Mouse (Mus musculus) layer of hippocampus, postnatal 10 days (tissue): ENCODE results near the gene Pom121l2. TPM values are rescaled to one million over a fixed set of nuclear protein-coding genes. Genes with fewer than 3 reads are reported as not detected.

ENCODE experiments used
- microRNA-seq, 2 experiments: library from miRNA; unstranded; fragments of <30 nt; microRNA quantifications; one replicate each; pipeline ENCODE4 v1.2.0; 2021
- total RNA-seq, 2 experiments: library from RNA; stranded (reverse); gene quantifications; 2 replicates each; pipeline ENCODE4 v1.2.3; 2021

The Pom121l2 gene
- total RNA-seq, 2 experiments from 2014 or later: 0.22 to 0.23 TPM

Small RNA genes within 50 kb of the gene (microRNA-seq; reads per million reads assigned to microRNA genes)
- 0 reads per million in 2 experiments for gene Gm44390

Other genes starting within 250 kb of the Pom121l2 start
- 10 to 100 TPM; 22.7 to 23.3 TPM for gene Hist1h4j, start 246.1 kb upstream of the Pom121l2 start, total RNA-seq
- 100 to 1,000 TPM; 312 to 419 TPM for gene Hist1h4k, start 230.7 kb upstream of the Pom121l2 start, total RNA-seq
- gene Hist1h2ak, start 227.4 kb upstream of the Pom121l2 start, total RNA-seq: 10 to 100 TPM; 27.8 to 28.5 TPM
- gene Hist1h2bn, start 227.1 kb upstream of the Pom121l2 start, total RNA-seq: 10 to 100 TPM; 26.0 to 38.7 TPM
- 10 to 100 TPM; 33.1 to 44.1 TPM for gene Hist1h1b, start 200.6 kb upstream of the Pom121l2 start, total RNA-seq
- 100 to 1,000 TPM in 1 of 2 experiments, 10 to 100 TPM in 1; 85.1 to 110 TPM for gene Hist1h3i, start 197.8 kb upstream of the Pom121l2 start, total RNA-seq
- 10 to 100 TPM; 11.0 to 16.4 TPM for gene Hist1h2an, start 194.0 kb upstream of the Pom121l2 start, total RNA-seq
- gene Hist1h2bp, start 193.7 kb upstream of the Pom121l2 start, total RNA-seq: 10 to 100 TPM; 22.4 to 23.5 TPM
- 10 to 100 TPM; 52.8 to 66.3 TPM for gene Hist1h2bq, start 171.0 kb upstream of the Pom121l2 start, total RNA-seq
- gene Hist1h2ao, start 170.7 kb upstream of the Pom121l2 start, total RNA-seq: 10 to 100 TPM; 36.4 to 41.0 TPM
- gene Hist1h4m, start 169.4 kb upstream of the Pom121l2 start, total RNA-seq: 100 to 1,000 TPM; 214 to 219 TPM
- gene Hist1h4n, start 149.0 kb upstream of the Pom121l2 start, total RNA-seq: 10 to 100 TPM; 22.0 to 32.1 TPM
- 10 to 100 TPM; 67.2 to 82.7 TPM for gene Hist1h2ap, start 147.7 kb upstream of the Pom121l2 start, total RNA-seq
- 10 to 100 TPM; 52.5 to 64.9 TPM for gene Hist1h2br, start 147.5 kb upstream of the Pom121l2 start, total RNA-seq
- gene Zfp184, start 36.1 kb upstream of the Pom121l2 start, total RNA-seq: 1 to 10 TPM; 5.1 to 6.0 TPM
- gene Prss16, start 28.5 kb downstream of the Pom121l2 start, total RNA-seq: not detected
- 10 to 100 TPM; 64.1 to 78.6 TPM for gene Hist1h2ah, start 54.4 kb downstream of the Pom121l2 start, total RNA-seq
- 10 to 100 TPM; 73.9 to 80.0 TPM for gene Hist1h2bk, start 54.7 kb downstream of the Pom121l2 start, total RNA-seq
- 10 to 100 TPM; 51.2 to 53.7 TPM for gene Hist1h4i, start 60.2 kb downstream of the Pom121l2 start, total RNA-seq
- gene Hist1h2ag, start 61.8 kb downstream of the Pom121l2 start, total RNA-seq: 10 to 100 TPM; 33.8 to 36.8 TPM
- gene Hist1h2bj, start 62.0 kb downstream of the Pom121l2 start, total RNA-seq: 10 to 100 TPM; 29.4 to 36.1 TPM
- gene Vmn1r188, start 103.2 kb downstream of the Pom121l2 start, total RNA-seq: not detected
- not detected for gene Vmn1r189, start 124.6 kb downstream of the Pom121l2 start, total RNA-seq
- gene Vmn1r191, start 202.8 kb downstream of the Pom121l2 start, total RNA-seq: not detected
- not detected for gene Vmn1r192, start 209.9 kb downstream of the Pom121l2 start, total RNA-seq
- not detected for gene Vmn1r193, start 242.0 kb downstream of the Pom121l2 start, total RNA-seq